In the genomic region with DNA sequence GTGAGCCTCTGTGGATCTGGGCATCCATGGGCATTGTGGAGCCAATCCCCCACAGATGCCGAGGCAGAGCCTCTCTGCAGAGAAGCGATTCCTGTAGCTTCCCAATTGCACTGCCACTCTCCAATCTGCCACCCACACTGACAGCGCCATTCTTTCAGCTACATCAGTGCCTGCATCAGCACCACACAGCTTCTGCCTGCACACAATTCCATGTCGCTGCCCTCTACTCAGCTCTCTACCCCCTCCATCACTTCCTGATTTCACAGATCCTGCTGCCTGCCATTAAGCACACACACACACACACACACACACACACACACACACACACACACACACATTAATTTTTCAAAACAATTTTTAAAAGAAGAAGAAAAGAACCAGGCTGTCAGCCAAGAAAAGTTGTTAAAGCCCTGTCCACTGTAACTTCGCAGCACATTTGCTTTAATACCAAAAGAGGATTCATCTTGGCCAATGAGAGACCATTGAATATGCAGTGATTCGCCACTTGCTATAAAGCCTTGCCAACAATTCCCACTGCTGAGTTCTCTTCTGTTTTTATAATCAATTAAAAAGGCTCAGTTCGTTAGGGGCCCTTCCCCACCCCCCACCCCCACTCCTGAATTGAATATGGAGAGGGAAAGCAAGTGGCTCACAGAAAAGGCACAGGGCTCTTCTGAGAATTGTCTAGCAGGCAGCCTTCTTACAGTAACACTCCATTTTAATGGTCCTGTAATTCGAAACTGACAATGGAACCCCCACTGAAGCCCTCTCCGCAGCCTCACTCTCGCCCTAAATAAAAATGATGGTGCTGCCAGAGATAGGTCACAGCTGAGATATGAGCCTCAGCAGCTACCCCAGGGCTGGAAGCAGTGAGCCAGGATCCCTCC, we compare ENCODE assay signal across 8 mouse cellular contexts.
DNase-seq lines count a peak whose midpoint lies in the region; ATAC-seq lines count a peak whose summit lies in the region.

No protein-coding gene starts in this region.

- peak; percentile 27 for DNase-seq in embryo, embryonic 10 days (ENCODE audit: low spot score)
- no peak for DNase-seq in embryo, embryonic 9.5 days (ENCODE audit: extremely low spot score)
- no peak for DNase-seq in midbrain, embryonic 10.5 days (ENCODE audit: low spot score)
- DNase-seq in midbrain, embryonic 11.5 days (ENCODE audit: low spot score, missing footprints): no peak
- peak; percentile 20 to 23 for DNase-seq in left cerebral cortex, postnatal 10 days (ENCODE audit: extremely low spot score in 1 of 2, low spot score in 2 of 2)
- peak; percentile 4 to 25 for DNase-seq in right cerebral cortex, postnatal 36 days (ENCODE audit: low spot score in 2 of 2)
- no peak for DNase-seq in liver
- no peak for DNase-seq in cerebellum, postnatal 4 days (ENCODE audit: low spot score in 2 of 2)

- ATAC-seq in midbrain, embryonic 11.5 days (ENCODE audit: low FRiP score): no peak

- no peaks in the 10 kb centered on the region for H3K27me3 ChIP-seq in midbrain, embryonic 10.5 days (ENCODE audit: low read depth, poor library complexity, severe bottlenecking)
- no peaks in the 10 kb centered on the region for H3K27me3 ChIP-seq in midbrain, embryonic 11.5 days (ENCODE audit: control insufficient read depth, insufficient read depth, low read length)

- no peak overlapping the region for H3K4me3 ChIP-seq in midbrain, embryonic 10.5 days
- H3K4me3 ChIP-seq in midbrain, embryonic 11.5 days (ENCODE audit: low read depth, low read length): no peak overlapping the region

- no peaks in the 10 kb centered on the region for H3K9me3 ChIP-seq in midbrain, embryonic 10.5 days (replicated peaks)
- H3K9me3 ChIP-seq in midbrain, embryonic 11.5 days (ENCODE audit: control insufficient read depth, low read length): no peaks in the 10 kb centered on the region

- no peak overlapping the region for H3K9ac ChIP-seq in midbrain, embryonic 11.5 days (ENCODE audit: low read length)

- intact Hi-C loops in left cerebral cortex, postnatal 10 days (cut with DNase I): no loop called here

- peak overlapping the region; percentile 10; the same call in 1 of the 2 replicates for H3K27ac ChIP-seq in midbrain, embryonic 10.5 days (replicated peaks)
- no peak overlapping the region for H3K27ac ChIP-seq in midbrain, embryonic 11.5 days (ENCODE audit: low read depth, low read length)

- H3K4me1 ChIP-seq in midbrain, embryonic 10.5 days: peaks cover 17% of the 10 kb centered on the region
- peaks cover 3% of the 10 kb centered on the region; the same call in 1 of the 2 replicates for H3K4me1 ChIP-seq in midbrain, embryonic 11.5 days (ENCODE audit: control insufficient read depth, insufficient read depth, low read length)

- H3K4me2 ChIP-seq in midbrain, embryonic 11.5 days: no peak overlapping the region

- WGBS in midbrain, embryonic 10.5 days: 51% methylated on average over 10 of the region's 10 CpGs
- 46% methylated on average over 10 of the region's 10 CpGs for WGBS in midbrain, embryonic 11.5 days

- H3K36me3 ChIP-seq in midbrain, embryonic 10.5 days: no peaks in the 10 kb centered on the region
- no peaks in the 10 kb centered on the region for H3K36me3 ChIP-seq in midbrain, embryonic 11.5 days (ENCODE audit: control insufficient read depth, insufficient read depth, low read length)

Comparison
In these comparisons a context has a peak if more than half of its experiments do, and no peak if none do; other contexts are left out.
1. DNase-seq: peak in embryo, embryonic 10 days (single experiment), left cerebral cortex, postnatal 10 days (2 of 2) and right cerebral cortex, postnatal 36 days (2 of 2); none in embryo, embryonic 9.5 days (single experiment), midbrain, embryonic 10.5 days (single experiment), midbrain, embryonic 11.5 days (single experiment), liver (single experiment) and cerebellum, postnatal 4 days (0 of 2).